Mouse (Mus musculus): ENCODE results near the gene Pdss1. TPM values are rescaled to one million over a fixed set of nuclear protein-coding genes. Genes with fewer than 3 reads are reported as not detected.

The Pdss1 gene
- polyA plus RNA-seq, 1 experiment from 2014 or later, result 19.1 TPM

DNA sequence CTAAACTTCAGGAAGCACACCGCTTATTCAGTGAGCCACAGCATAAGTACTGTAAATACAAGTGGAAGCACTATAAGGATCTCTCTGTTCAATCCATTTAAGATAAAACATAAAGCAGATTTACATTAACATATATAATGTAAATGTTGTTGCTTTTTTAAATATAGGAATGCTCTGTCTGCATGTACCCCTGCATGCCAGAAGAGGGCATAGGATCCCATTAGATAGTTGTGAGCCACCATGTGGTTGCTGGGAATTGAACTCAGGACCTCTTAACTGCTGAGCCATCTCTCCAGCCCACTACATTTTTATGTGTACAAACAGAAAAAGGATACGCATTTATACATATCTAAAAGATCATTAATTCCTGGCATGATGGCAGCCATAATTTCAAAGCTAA is 66.4 kb downstream of the Pdss1 start:
- Histone ChIP-seq H3K27ac (no peak overlapping the region), H3K4me3 (replicated peaks) (no peak overlapping the region), H3K27me3 (no peaks in the 10 kb centered on the region), H3K9me3 (replicated peaks) (no peaks in the 10 kb centered on the region), H3K4me1 (replicated peaks) (peaks cover 11% of the 10 kb centered on the region), H3K36me3 (peaks cover 14% of the 10 kb centered on the region; the same call in 1 of the 2 replicates), H3K9ac (no peak overlapping the region), H3K4me2 (no peak overlapping the region)
- no peak for ATAC-seq (ENCODE audit: low read depth)
- no peak for DNase-seq
- WGBS (ENCODE audit: insufficient replicate concordance), result 87% methylated on average over 2 of the region's 2 CpGs

DNA sequence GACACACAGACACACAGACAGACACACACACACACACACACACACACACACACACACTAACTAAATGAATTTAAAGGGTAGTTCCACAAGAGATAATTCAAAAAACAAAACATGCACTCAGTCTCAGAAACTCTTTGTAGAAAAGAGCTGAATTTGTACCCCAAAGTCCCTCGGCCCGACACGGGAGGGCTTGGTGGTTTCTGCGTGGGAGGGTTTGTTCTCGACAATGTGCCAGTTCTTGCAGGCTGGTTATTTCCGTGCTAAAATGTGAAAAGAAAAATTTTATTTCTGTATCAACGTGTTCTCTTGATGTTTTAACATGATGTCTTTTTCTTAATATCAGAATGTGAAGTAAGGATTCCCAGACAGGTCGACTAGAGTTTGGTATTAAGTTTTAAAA is 66.9 kb downstream of the Pdss1 start:
- H3K4me1 ChIP-seq (replicated peaks), result peaks cover 9% of the 10 kb centered on the region
- WGBS (ENCODE audit: insufficient replicate concordance), result 87% methylated on average over 8 of the region's 8 CpGs
- DNase-seq (no peak), ATAC-seq (ENCODE audit: low read depth) (no peak)
- H3K27ac ChIP-seq, result no peak overlapping the region
- no peaks in the 10 kb centered on the region for H3K27me3 ChIP-seq
- H3K9me3 ChIP-seq (replicated peaks), result no peaks in the 10 kb centered on the region
- no peak overlapping the region for H3K9ac ChIP-seq
- H3K4me2 ChIP-seq, result no peak overlapping the region
- H3K36me3 ChIP-seq, result peaks cover 14% of the 10 kb centered on the region; the same call in 1 of the 2 replicates
- no peak overlapping the region for H3K4me3 ChIP-seq (replicated peaks)

DNA sequence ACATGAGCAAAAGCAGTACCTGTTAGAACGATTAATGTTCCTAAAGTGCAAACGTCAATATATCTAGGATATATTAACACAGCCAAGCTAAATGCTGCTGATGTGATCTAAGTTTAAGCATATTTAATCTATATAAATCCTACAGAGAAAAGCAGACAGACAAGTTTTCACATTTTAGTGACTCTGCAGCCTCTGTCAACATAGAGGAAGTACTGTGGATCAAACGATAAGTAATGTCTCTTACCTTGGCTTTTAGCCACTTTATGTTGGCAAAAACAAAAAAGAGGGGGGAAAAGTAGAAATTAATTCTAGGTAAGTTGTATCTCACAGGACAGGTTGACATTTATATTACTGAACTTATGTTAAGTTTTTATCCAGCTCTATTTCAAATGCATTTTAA is 67.6 kb downstream of the Pdss1 start:
- Histone ChIP-seq H3K27ac (no peak overlapping the region), H3K9ac (no peak overlapping the region), H3K4me3 (replicated peaks) (no peak overlapping the region), H3K4me1 (replicated peaks) (peaks cover 2% of the 10 kb centered on the region), H3K36me3 (peaks cover 10% of the 10 kb centered on the region; the same call in 1 of the 2 replicates), H3K27me3 (no peaks in the 10 kb centered on the region), H3K4me2 (no peak overlapping the region), H3K9me3 (replicated peaks) (no peaks in the 10 kb centered on the region)
- DNase-seq (no peak), ATAC-seq (ENCODE audit: low read depth) (no peak)
- WGBS (ENCODE audit: insufficient replicate concordance), result 76% methylated on average over 3 of the region's 3 CpGs

DNA sequence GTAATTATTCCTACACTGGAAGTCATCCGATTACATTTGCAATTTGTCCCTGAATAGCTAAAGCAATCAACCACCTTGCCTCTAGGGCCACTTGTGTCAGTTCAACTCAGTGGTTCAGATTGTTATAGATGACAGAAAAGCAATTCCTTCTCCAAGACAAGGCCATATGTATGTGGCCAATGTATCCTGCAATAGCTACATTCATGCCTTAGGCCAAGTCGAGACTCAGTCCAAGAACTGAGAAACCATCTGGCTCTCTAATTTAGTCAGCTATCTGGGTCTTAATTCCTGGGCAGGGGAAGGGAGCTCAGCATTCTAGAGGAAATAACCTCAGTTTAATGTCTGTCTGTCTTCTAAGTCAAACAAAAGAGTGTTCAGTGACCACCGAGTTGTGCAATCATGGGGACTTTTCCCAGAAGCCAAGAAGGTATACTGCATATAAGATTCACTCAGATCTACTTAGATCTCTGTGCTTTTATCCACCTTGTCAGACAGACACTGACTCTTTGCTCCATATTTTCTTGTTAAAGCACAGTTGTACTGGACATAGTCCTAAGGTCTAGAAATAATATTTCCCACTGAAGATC is 82.2 kb downstream of the Pdss1 start:
- Histone ChIP-seq H3K27me3 (no peaks in the 10 kb centered on the region), H3K36me3 (no peaks in the 10 kb centered on the region), H3K4me1 (replicated peaks) (peaks cover 5% of the 10 kb centered on the region; the same call in 1 of the 2 replicates), H3K4me2 (no peak overlapping the region), H3K27ac (no peak overlapping the region), H3K9me3 (replicated peaks) (no peaks in the 10 kb centered on the region), H3K9ac (no peak overlapping the region), H3K4me3 (replicated peaks) (no peak overlapping the region)
- ATAC-seq (ENCODE audit: low read depth), result no peak
- no peak for DNase-seq
- 66% methylated on average over 3 of the region's 3 CpGs for WGBS (ENCODE audit: insufficient replicate concordance)

DNA sequence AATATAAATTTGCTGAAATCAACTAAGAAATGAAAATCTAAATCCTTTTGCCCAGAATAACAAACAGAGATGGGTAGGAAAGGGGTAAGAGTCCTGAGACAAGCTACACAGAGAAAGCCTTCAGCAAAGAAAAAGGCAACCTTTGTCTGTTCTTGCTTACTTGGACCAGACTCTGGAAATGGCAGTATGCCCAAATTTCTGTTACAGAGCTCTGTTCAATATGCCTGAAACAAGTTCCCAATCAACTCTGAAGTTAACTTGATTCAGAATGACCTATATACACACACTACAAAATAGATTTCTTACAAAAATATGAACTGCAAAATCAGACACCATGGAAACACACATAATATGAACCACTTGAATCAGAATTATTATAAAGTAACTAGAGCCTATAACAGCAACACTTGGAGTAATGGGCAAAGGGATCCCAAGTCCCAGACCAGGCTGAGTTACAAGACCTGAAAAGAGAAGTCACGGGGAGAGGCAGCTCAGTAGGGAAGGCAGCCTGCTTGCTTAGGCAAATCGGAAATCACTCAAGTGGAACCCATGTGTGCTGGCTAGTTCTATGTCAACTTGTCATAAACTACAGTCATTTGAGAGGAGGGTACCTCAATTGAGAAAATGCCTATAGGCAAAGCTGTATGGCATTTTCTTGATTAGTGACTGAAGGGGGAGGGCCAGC is 90.8 kb downstream of the Pdss1 start:
- Histone ChIP-seq H3K4me1 (replicated peaks) (0 out of 2 replicates have a peak, but pooled peaks cover 6% of the 10 kb centered on the region), H3K9me3 (replicated peaks) (no peaks in the 10 kb centered on the region), H3K36me3 (no peaks in the 10 kb centered on the region), H3K27ac (no peak overlapping the region), H3K9ac (no peak overlapping the region), H3K4me3 (replicated peaks) (no peak overlapping the region), H3K4me2 (no peak overlapping the region), H3K27me3 (no peaks in the 10 kb centered on the region)
- no peak for ATAC-seq (ENCODE audit: low read depth)
- no peak for DNase-seq
- 87% methylated on average over 2 of the region's 2 CpGs for WGBS (ENCODE audit: insufficient replicate concordance)

Other genes starting within 250 kb of the Pdss1 start
- 15.1 and 17.2 TPM in 2 replicates for gene Apbb1ip, start 121.4 kb upstream of the Pdss1 start, polyA plus RNA-seq (2015; fragmentation: Nextera tagmentation; extraction: Ambion mirVana)
- gene Abi1, start 144.7 kb downstream of the Pdss1 start, polyA plus RNA-seq (2015; fragmentation: Nextera tagmentation; extraction: Ambion mirVana), result 16.2 and 21.1 TPM in 2 replicates
- 14.4 and 17.5 TPM in 2 replicates for gene Acbd5, start 172.6 kb downstream of the Pdss1 start, polyA plus RNA-seq (2015; fragmentation: Nextera tagmentation; extraction: Ambion mirVana)

Data from liver, embryonic 13.5 days (tissue).